Mouse (Mus musculus): ENCODE data around the gene D430042O09Rik.
A peak's percentile ranks its signal among the peaks of the same experiment; 100 is the strongest.

D430042O09Rik gene

GRCm38 (mm10) chr7:125707593-125708022, at the start of gene D430042O09Rik, which contains the start of gene Gtf3c1:
D430042O09Rik (plus strand) TSS chr7:125707888.
Gtf3c1 (minus strand) TSS chr7:125707780.
- DNase-seq (ENCODE audit: low read depth) = peak; percentile 100

- no peak for DNase-seq (ENCODE audit: low read depth)
Measured at GRCm38 (mm10) chr7:125663654-125664053, 44.0 kb upstream of the D430042O09Rik start.

GRCm38 (mm10) chr7:125670865-125671264, 36.8 kb upstream of the D430042O09Rik start:
- no peak for DNase-seq (ENCODE audit: low read depth)

DNA sequence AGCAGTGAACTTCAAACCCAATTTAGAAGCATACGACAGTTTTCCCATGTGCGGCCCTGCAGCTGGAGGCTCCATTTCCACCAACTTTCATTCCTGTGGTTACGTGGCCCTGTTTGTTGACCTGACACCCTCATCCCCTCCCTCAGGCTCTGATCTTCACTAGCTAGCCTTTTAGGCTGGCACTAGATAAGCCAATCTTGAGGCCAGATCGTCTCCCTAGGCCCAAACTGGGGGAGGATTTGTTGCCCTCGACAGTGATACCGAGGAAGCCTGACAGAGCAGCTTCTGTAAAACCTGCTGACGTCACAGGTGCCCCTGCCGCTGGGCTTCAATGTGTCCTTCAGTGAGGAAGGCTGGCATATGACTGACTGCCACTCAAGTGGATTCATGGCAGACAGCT, 36.3 kb upstream of the D430042O09Rik start:
- no peak for DNase-seq (ENCODE audit: low read depth)

DNA sequence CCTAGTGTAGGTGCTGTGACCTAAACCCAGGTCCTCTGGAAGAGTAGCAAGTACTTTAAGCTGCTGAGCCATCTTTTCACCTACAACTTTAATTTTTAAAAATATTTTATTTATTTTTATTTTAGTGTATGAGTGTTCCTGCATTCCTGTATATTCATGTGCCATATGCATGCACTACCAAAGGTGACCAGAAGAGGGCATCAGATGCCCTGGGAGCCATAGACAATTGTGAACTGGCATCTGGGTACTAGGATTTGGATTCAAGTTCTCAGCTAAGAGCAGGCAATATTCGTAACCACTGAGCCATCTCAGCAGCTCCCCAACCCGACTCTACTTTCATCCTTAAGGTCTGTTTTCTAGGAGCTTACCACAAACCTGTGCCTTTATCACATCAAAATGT, 32.8 kb upstream of the D430042O09Rik start:
- peak; percentile 78 for DNase-seq (ENCODE audit: low read depth)

- DNase-seq (ENCODE audit: low read depth) = no peak
Measured at GRCm38 (mm10) chr7:125678756-125679155, 28.9 kb upstream of the D430042O09Rik start.

- no peak for DNase-seq (ENCODE audit: low read depth)
Measured at GRCm38 (mm10) chr7:125679936-125680335, 27.8 kb upstream of the D430042O09Rik start.

GRCm38 (mm10) chr7:125690516-125690915, 17.2 kb upstream of the D430042O09Rik start:
- DNase-seq (ENCODE audit: low read depth) = no peak

DNA sequence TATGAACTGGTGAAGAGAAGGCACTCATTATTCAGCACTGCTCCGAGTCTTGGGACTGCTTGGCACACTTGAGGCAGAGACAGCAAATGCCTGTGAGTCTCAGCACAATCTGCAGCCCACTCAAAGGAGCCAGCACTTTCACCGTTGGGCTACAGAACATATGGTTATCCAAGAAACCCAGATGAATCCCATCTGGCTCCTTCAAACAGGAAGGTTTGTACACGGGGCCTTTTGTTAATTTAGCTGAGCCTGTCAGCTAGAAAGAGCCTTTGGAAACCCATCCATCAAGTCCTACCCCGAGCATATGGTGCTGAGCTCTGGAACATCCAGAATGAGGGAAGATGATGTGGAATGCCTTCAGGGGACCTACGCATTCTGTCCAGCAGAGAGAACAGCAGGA, 13.6 kb upstream of the D430042O09Rik start:
- no peak for DNase-seq (ENCODE audit: low read depth)

GRCm38 (mm10) chr7:125702791-125703190, 4.9 kb upstream of the D430042O09Rik start:
- no peak for DNase-seq (ENCODE audit: low read depth)

- DNase-seq (ENCODE audit: low read depth) = no peak
Measured at GRCm38 (mm10) chr7:125707186-125707585, 502 bp upstream of the D430042O09Rik start.

GRCm38 (mm10) chr7:125708100-125708499, 412 bp downstream of the D430042O09Rik start:
- DNase-seq (ENCODE audit: low read depth) = peak; percentile 37

- DNase-seq (ENCODE audit: low read depth) = peak; percentile 52
Measured at GRCm38 (mm10) chr7:125713542-125714055, 5.9 kb downstream of the D430042O09Rik start.

- no peak for DNase-seq (ENCODE audit: low read depth)
Measured at GRCm38 (mm10) chr7:125714803-125715202, 7.1 kb downstream of the D430042O09Rik start.

- no peak for DNase-seq (ENCODE audit: low read depth)
Measured at GRCm38 (mm10) chr7:125716724-125717123, 9.0 kb downstream of the D430042O09Rik start.

GRCm38 (mm10) chr7:125717612-125718011, 9.9 kb downstream of the D430042O09Rik start:
- no peak for DNase-seq (ENCODE audit: low read depth)

DNA sequence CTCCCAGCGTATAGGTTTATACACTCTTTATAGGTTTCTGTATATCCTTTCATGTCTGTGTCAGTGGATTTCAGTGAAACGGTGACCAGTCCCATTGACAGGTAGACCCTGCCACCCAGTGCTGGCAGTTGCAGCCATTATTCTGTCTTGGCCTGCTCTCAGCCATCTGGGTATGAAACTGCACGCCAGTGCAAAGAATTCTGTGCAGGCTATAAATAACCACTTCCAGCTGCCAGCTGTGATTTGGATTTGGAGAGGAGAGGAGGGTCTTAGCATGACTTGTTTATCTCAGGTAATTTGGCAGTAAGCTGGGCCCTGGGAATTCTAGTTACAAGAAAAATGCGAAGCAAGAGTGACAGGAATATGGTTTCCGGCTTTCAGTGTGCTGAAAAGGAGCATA, 12.7 kb downstream of the D430042O09Rik start:
- no peak for DNase-seq (ENCODE audit: low read depth)

DNA sequence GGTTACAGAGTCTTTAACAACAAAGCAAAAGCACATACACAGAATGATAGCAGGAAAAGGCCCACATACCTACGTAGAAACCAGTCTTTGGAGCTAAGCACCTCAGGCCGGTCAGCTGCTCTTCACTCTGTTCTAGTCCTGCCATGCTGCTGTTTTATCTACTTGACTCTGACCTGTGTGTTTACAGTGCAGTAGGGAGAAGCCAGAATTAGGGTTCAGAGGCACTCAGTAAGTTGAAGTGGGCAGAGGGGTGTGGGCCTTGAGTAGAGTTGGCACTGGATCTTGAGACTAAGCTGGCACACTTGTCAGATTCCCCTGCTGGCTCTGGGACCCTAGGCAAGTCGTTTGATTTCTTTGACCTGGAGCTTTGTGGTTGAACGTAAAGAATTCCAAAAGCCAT, 13.3 kb downstream of the D430042O09Rik start:
- no peak for DNase-seq (ENCODE audit: low read depth)

GRCm38 (mm10) chr7:125722127-125722526, 14.4 kb downstream of the D430042O09Rik start:
- no peak for DNase-seq (ENCODE audit: low read depth)

DNA sequence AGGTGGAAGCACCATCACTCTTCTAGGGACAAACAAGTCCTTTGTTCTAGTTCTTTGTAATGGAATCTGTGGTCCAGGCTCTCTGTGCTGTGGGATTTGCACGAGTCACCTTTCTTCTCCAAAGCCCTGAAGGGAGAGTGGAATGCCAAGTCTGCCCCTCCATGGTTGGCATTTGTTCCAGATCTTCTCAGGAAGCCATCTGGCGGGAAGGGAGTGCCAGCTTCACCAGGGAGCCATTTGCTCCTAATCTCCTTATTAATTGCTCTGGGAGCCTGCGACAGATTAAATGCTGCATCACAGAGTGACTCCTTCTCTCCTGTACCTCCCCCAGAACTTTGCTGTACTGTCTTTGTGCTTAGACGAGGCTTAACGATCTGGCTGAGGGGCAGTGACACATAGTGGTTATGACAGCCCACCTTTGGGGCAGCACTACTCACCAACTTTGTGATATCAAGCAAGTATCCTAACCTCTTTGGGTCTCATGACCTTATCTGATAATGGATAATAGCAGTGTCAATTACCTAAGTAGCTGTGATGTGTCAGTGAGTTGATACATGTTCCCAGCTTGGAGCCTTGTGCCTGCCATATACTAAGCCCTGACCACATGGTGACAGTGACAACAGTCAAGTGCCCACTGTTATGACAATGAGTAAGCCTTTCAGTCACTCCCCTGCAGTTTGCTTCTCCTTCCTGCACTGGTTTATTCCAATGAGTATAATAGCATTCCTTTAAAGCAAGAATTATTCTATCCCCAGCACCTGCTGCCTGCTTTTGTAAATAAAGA, 15.7 kb downstream of the D430042O09Rik start:
- no peak for DNase-seq (ENCODE audit: low read depth)

GRCm38 (mm10) chr7:125731679-125732078, 24.0 kb downstream of the D430042O09Rik start:
- DNase-seq (ENCODE audit: low read depth) = no peak

- DNase-seq (ENCODE audit: low read depth) = no peak
Measured at GRCm38 (mm10) chr7:125733791-125734190, 26.1 kb downstream of the D430042O09Rik start.

DNA sequence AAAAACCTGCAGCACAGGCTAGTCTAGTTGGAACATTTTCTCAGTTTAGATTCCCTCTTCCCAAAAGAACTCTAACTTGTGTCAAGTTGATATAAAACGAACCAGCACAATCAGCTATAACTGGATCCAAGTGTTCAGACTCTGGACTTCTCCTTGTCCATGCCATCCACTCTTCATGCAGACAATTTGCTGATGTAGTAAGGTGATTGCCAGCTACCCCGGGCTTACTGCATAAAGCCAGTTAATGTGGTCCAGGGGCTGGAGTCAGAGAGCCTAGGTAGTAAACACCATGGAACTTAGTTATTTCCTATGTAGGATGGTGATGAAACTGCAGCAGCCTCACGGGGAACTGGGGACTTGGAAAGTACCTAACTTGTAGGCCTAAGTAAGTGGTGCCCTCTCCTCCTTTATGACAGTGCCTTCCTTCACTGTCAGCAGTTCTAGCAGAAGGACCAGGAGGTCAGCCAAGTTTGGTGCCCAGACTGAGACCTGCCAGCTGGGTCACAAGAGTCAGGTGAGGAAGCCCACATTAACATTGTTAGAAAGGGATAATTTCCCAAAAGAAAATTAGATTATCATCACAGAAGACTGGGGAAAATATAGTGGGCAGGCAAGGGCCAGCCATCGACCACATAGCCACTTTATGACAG, 28.8 kb downstream of the D430042O09Rik start:
- DNase-seq (ENCODE audit: low read depth) = no peak
